Comparison of ENCODE assay signal across 23 mouse cellular contexts in genomic region chr6:28753681-28754080, GRCm38 (mm10).
DNase-seq lines count a peak whose midpoint lies in the region; ATAC-seq and TF ChIP-seq lines count a peak whose summit lies in the region.
"Had no signal": no experiment of that assay in that cellular context is flagged by ENCODE, and none has a peak within 500 bp of the region (broad histone marks: within the 10 kb centered on the region; RNA-seq: fewer than 3 reads in every experiment).

No protein-coding gene starts in this region.

- no peaks in the 10 kb centered on the region for H3K9me3 ChIP-seq in embryonic facial prominence, embryonic 11.5 days (replicated peaks; ENCODE audit: control insufficient read depth, low read length)
- no peaks in the 10 kb centered on the region for H3K9me3 ChIP-seq in embryonic facial prominence, embryonic 10.5 days
- no peaks in the 10 kb centered on the region for H3K9me3 ChIP-seq in hindbrain, embryonic 15.5 days
- no peaks in the 10 kb centered on the region for H3K9me3 ChIP-seq in hindbrain, embryonic 11.5 days (ENCODE audit: control insufficient read depth, low read length)
- no peaks in the 10 kb centered on the region for H3K9me3 ChIP-seq in neural tube, embryonic 13.5 days
- H3K9me3 ChIP-seq in neural tube, embryonic 15.5 days (replicated peaks) = no peaks in the 10 kb centered on the region
- no peaks in the 10 kb centered on the region for H3K9me3 ChIP-seq in midbrain, embryonic 16.5 days (replicated peaks; ENCODE audit: control insufficient read depth, low read length, poor library complexity, severe bottlenecking)
- H3K9me3 ChIP-seq: embryonic facial prominence, embryonic 12.5 days; G1E; heart, embryonic 15.5 days; liver, embryonic 15.5 days; midbrain, embryonic 13.5 days had no signal

- no peak for TF ChIP-seq POLR2A in olfactory bulb, adult 2 months (IDR thresholded peaks at IDR 0.05; ENCODE audit: insufficient read depth, low read depth, low read length)

- no peaks in the 10 kb centered on the region for H3K36me3 ChIP-seq in embryonic facial prominence, embryonic 11.5 days (replicated peaks; ENCODE audit: control insufficient read depth, insufficient read depth, low read depth, low read length)
- no peaks in the 10 kb centered on the region for H3K36me3 ChIP-seq in embryonic facial prominence, embryonic 10.5 days (replicated peaks)
- no peaks in the 10 kb centered on the region for H3K36me3 ChIP-seq in hindbrain, embryonic 15.5 days
- H3K36me3 ChIP-seq in hindbrain, embryonic 11.5 days (ENCODE audit: control insufficient read depth, insufficient read depth, low read length) = no peaks in the 10 kb centered on the region
- H3K36me3 ChIP-seq in neural tube, embryonic 13.5 days = no peaks in the 10 kb centered on the region
- no peaks in the 10 kb centered on the region for H3K36me3 ChIP-seq in neural tube, embryonic 15.5 days
- no peaks in the 10 kb centered on the region for H3K36me3 ChIP-seq in midbrain, embryonic 16.5 days (ENCODE audit: control insufficient read depth, insufficient read depth, low read length)
- H3K36me3 ChIP-seq: embryonic facial prominence, embryonic 12.5 days; heart, embryonic 15.5 days; midbrain, embryonic 13.5 days had no signal

- TF ChIP-seq CTCF in olfactory bulb, adult 2 months (IDR thresholded peaks at IDR 0.05; ENCODE audit: insufficient read depth, low read depth, low read length) = no peak

- WGBS in embryonic facial prominence, embryonic 11.5 days = 45% methylated on average over 5 of the region's 5 CpGs
- 55% methylated on average over 5 of the region's 5 CpGs for WGBS in embryonic facial prominence, embryonic 10.5 days
- 61% methylated on average over 5 of the region's 5 CpGs for WGBS in hindbrain, embryonic 15.5 days
- 88% methylated on average over 5 of the region's 5 CpGs for WGBS in hindbrain, embryonic 11.5 days
- 60% methylated on average over 5 of the region's 5 CpGs for WGBS in neural tube, embryonic 13.5 days
- 51% methylated on average over 5 of the region's 5 CpGs for WGBS in neural tube, embryonic 15.5 days
- 28% methylated on average over 5 of the region's 5 CpGs for WGBS in olfactory bulb, adult 2 months
- WGBS in midbrain, embryonic 16.5 days = 71% methylated on average over 5 of the region's 5 CpGs

- H3K27ac ChIP-seq in embryonic facial prominence, embryonic 11.5 days (replicated peaks; ENCODE audit: low read depth, low read length) = no peak overlapping the region
- H3K27ac ChIP-seq in embryonic facial prominence, embryonic 10.5 days (replicated peaks) = no peak overlapping the region
- 0 out of 2 replicates have a peak overlapping the region, but pooled peaks have one; percentile 44 for H3K27ac ChIP-seq in hindbrain, embryonic 15.5 days (replicated peaks)
- H3K27ac ChIP-seq in hindbrain, embryonic 11.5 days (ENCODE audit: low read depth, low read length) = no peak overlapping the region
- H3K27ac ChIP-seq in neural tube, embryonic 13.5 days (replicated peaks) = 0 out of 2 replicates have a peak overlapping the region, but pooled peaks have one; percentile 3
- no peak overlapping the region; the same call in 1 of the 2 replicates for H3K27ac ChIP-seq in neural tube, embryonic 15.5 days (replicated peaks)
- H3K27ac ChIP-seq in olfactory bulb, adult 2 months (ENCODE audit: insufficient read depth, low read depth, low read length) = peak overlapping the region; percentile 90
- H3K27ac ChIP-seq in midbrain, embryonic 16.5 days (ENCODE audit: low read length) = no peak overlapping the region
- H3K27ac ChIP-seq: embryonic facial prominence, embryonic 12.5 days; heart, adult 2 months; heart, embryonic 15.5 days; liver, embryonic 15.5 days; midbrain, embryonic 13.5 days had no signal

- ATAC-seq in embryonic facial prominence, embryonic 11.5 days (replicated peaks; ENCODE audit: insufficient number of reproducible peaks, low FRiP score, low TSS enrichment, low read depth) = no peak
- no peak for ATAC-seq in hindbrain, embryonic 15.5 days (ENCODE audit: low FRiP score, low read depth)
- no peak for ATAC-seq in hindbrain, embryonic 11.5 days (ENCODE audit: low FRiP score)
- no peak for ATAC-seq in neural tube, embryonic 13.5 days (ENCODE audit: low read depth)
- no peak for ATAC-seq in neural tube, embryonic 15.5 days (ENCODE audit: low FRiP score)
- ATAC-seq in midbrain, embryonic 16.5 days = no peak
- ATAC-seq: CD4-positive, CD25-positive, alpha-beta regulatory T cell, adult 4 months; lung, postnatal 0 days; midbrain, embryonic 13.5 days had no signal

- no peak overlapping the region for H3K4me2 ChIP-seq in embryonic facial prominence, embryonic 11.5 days (ENCODE audit: low read depth, low read length)
- no peak overlapping the region for H3K4me2 ChIP-seq in hindbrain, embryonic 15.5 days
- no peak overlapping the region for H3K4me2 ChIP-seq in hindbrain, embryonic 11.5 days (replicated peaks; ENCODE audit: low read depth, low read length)
- no peak overlapping the region for H3K4me2 ChIP-seq in neural tube, embryonic 13.5 days
- H3K4me2 ChIP-seq in neural tube, embryonic 15.5 days = no peak overlapping the region
- no peak overlapping the region for H3K4me2 ChIP-seq in midbrain, embryonic 16.5 days (ENCODE audit: low read length)
- H3K4me2 ChIP-seq: embryonic facial prominence, embryonic 12.5 days; heart, embryonic 15.5 days; midbrain, embryonic 13.5 days had no signal

- H3K4me3 ChIP-seq in embryonic facial prominence, embryonic 11.5 days (ENCODE audit: low read depth, low read length) = no peak overlapping the region
- H3K4me3 ChIP-seq in embryonic facial prominence, embryonic 10.5 days = no peak overlapping the region
- H3K4me3 ChIP-seq in hindbrain, embryonic 15.5 days = no peak overlapping the region
- no peak overlapping the region for H3K4me3 ChIP-seq in hindbrain, embryonic 11.5 days (ENCODE audit: low read depth, low read length)
- H3K4me3 ChIP-seq in neural tube, embryonic 13.5 days = no peak overlapping the region
- H3K4me3 ChIP-seq in neural tube, embryonic 15.5 days (replicated peaks) = no peak overlapping the region
- H3K4me3 ChIP-seq in olfactory bulb, adult 2 months (ENCODE audit: insufficient read depth, low read depth, low read length) = no peak overlapping the region
- H3K4me3 ChIP-seq in midbrain, embryonic 16.5 days (ENCODE audit: low read depth, low read length) = no peak overlapping the region
- H3K4me3 ChIP-seq: embryonic facial prominence, embryonic 12.5 days; heart, adult 2 months; heart, embryonic 15.5 days; liver, embryonic 15.5 days; midbrain, embryonic 13.5 days; myocyte had no signal

- H3K27me3 ChIP-seq in embryonic facial prominence, embryonic 11.5 days (ENCODE audit: control insufficient read depth, insufficient read depth, low read length) = no peaks in the 10 kb centered on the region
- H3K27me3 ChIP-seq in embryonic facial prominence, embryonic 10.5 days (replicated peaks; ENCODE audit: low read depth, poor library complexity, severe bottlenecking) = no peaks in the 10 kb centered on the region
- H3K27me3 ChIP-seq in hindbrain, embryonic 15.5 days = no peaks in the 10 kb centered on the region
- no peaks in the 10 kb centered on the region for H3K27me3 ChIP-seq in hindbrain, embryonic 11.5 days (ENCODE audit: control insufficient read depth, insufficient read depth, low read length)
- no peaks in the 10 kb centered on the region for H3K27me3 ChIP-seq in neural tube, embryonic 13.5 days
- H3K27me3 ChIP-seq in neural tube, embryonic 15.5 days (replicated peaks) = no peaks in the 10 kb centered on the region
- H3K27me3 ChIP-seq in midbrain, embryonic 16.5 days (ENCODE audit: control insufficient read depth, insufficient read depth, low read depth, low read length) = no peaks in the 10 kb centered on the region
- H3K27me3 ChIP-seq: embryonic facial prominence, embryonic 12.5 days; heart, embryonic 15.5 days; liver, embryonic 15.5 days; midbrain, embryonic 13.5 days had no signal

- no peaks in the 10 kb centered on the region for H3K4me1 ChIP-seq in embryonic facial prominence, embryonic 11.5 days (ENCODE audit: control insufficient read depth, insufficient read depth, low read length)
- H3K4me1 ChIP-seq in embryonic facial prominence, embryonic 10.5 days = peaks cover 26% of the 10 kb centered on the region
- peaks cover 33% of the 10 kb centered on the region for H3K4me1 ChIP-seq in hindbrain, embryonic 15.5 days (replicated peaks)
- H3K4me1 ChIP-seq in hindbrain, embryonic 11.5 days (replicated peaks; ENCODE audit: control insufficient read depth, insufficient read depth, low read length) = 0 out of 2 replicates have a peak, but pooled peaks cover 2% of the 10 kb centered on the region
- peaks cover 64% of the 10 kb centered on the region for H3K4me1 ChIP-seq in neural tube, embryonic 13.5 days (replicated peaks)
- peaks cover 35% of the 10 kb centered on the region for H3K4me1 ChIP-seq in neural tube, embryonic 15.5 days
- peaks cover 14% of the 10 kb centered on the region for H3K4me1 ChIP-seq in olfactory bulb, adult 2 months (ENCODE audit: control insufficient read depth, insufficient read depth, low read length)
- peaks cover 18% of the 10 kb centered on the region for H3K4me1 ChIP-seq in midbrain, embryonic 16.5 days (ENCODE audit: control insufficient read depth, insufficient read depth, low read length)

- peak; percentile 38 for DNase-seq in embryonic facial prominence, embryonic 11.5 days (ENCODE audit: low spot score)
- no peak for DNase-seq in embryonic facial prominence, embryonic 10.5 days (ENCODE audit: low spot score)
- DNase-seq in hindbrain, embryonic 11.5 days (ENCODE audit: low spot score) = no peak
- DNase-seq: cerebellum, adult 11-12 months; cerebellum, postnatal 36 days; gastrocnemius, postnatal 10 days; heart, adult 2 months; kidney, adult 2 months; kidney, postnatal 25 days; thymus, postnatal 36 days had no signal

- no peak overlapping the region for H3K9ac ChIP-seq in embryonic facial prominence, embryonic 11.5 days (replicated peaks; ENCODE audit: low read length)
- H3K9ac ChIP-seq in hindbrain, embryonic 15.5 days = no peak overlapping the region
- no peak overlapping the region for H3K9ac ChIP-seq in hindbrain, embryonic 11.5 days (ENCODE audit: low read depth, low read length)
- H3K9ac ChIP-seq in neural tube, embryonic 13.5 days = no peak overlapping the region
- no peak overlapping the region for H3K9ac ChIP-seq in neural tube, embryonic 15.5 days (replicated peaks)
- H3K9ac ChIP-seq in midbrain, embryonic 16.5 days (ENCODE audit: low read depth, low read length) = no peak overlapping the region
- H3K9ac ChIP-seq: embryonic facial prominence, embryonic 12.5 days; heart, embryonic 15.5 days; liver, embryonic 15.5 days; midbrain, embryonic 13.5 days had no signal

Comparison
In these comparisons a context has a peak if more than half of its experiments do, and no peak if none do; other contexts are left out.
1. H3K27ac ChIP-seq: peak in hindbrain, embryonic 15.5 days (single experiment), neural tube, embryonic 13.5 days (single experiment) and olfactory bulb, adult 2 months (single experiment); none in embryonic facial prominence, embryonic 11.5 days (single experiment), embryonic facial prominence, embryonic 10.5 days (single experiment), hindbrain, embryonic 11.5 days (single experiment), neural tube, embryonic 15.5 days (single experiment) and midbrain, embryonic 16.5 days (single experiment).